Mouse (Mus musculus): ENCODE measurements around the gene 1700018F24Rik.
"Not testable (repeated sequence)": the region's sequence is repeated elsewhere in the genome, so short reads cannot be mapped to it uniquely, and the experiment has no call there.

1700018F24Rik gene

GRCm38 (mm10) chr5:145075081-145075480, 32.3 kb downstream of the 1700018F24Rik start:
- no peak for ATAC-seq (ENCODE audit: insufficient number of reproducible peaks, low FRiP score, low TSS enrichment)

- ATAC-seq (ENCODE audit: insufficient number of reproducible peaks, low FRiP score, low TSS enrichment), result no peak
These were observed 39.2 kb downstream of the 1700018F24Rik start for GRCm38 (mm10) chr5:145081866-145082613.

- not testable (repeated sequence) for ATAC-seq (ENCODE audit: insufficient number of reproducible peaks, low FRiP score, low TSS enrichment)
These were observed 40.4 kb downstream of the 1700018F24Rik start for GRCm38 (mm10) chr5:145083201-145083600.

DNA sequence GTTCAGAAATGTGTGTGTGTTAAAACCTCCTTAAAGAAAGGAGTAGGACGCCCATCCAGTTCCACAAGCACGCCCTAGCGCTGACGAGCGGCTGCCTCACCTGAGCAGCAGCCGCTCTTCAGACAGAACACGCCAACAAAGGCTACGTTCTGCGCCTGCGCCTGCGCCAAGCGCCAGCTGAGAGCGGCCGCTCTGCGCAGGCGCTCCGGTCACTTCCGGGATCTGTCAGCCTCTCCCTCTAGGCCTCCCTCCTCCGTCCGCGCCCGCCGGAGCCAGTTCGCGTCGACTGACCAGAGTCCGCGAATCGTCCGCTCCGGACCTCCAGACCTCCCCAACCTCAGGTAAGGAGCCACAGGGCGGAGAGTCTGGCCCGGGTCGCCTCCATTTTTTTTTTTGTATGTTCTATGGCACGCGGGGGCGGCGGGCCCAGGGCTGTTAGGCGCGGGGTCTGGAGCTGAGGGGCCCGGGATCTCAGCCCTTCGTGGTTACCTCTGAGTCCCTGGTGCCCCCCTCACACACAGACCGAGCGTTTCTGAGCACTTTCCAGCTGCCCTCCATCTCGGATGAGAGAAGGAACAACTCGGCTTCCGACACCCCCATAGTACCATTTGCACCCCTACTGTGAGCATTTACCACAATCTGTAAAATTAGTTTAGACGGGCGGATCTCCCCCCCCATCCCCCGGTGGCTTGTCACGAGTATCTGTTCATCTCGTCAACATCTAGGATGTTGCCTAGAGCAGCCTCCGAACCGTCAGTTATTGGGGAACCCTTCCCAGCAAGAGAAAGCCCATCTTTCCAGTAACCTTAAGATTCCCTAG, 41.1 kb downstream of the 1700018F24Rik start, which contains the start of the genes Arpc1a and Kpna7:
Gene Arpc1a (plus strand): TSS at position 199 of the 820 bp plus-strand sequence.
Gene Kpna7 (minus strand): TSS at position 399 of the 820 bp plus-strand sequence.
- peak; percentile 96 for ATAC-seq (ENCODE audit: insufficient number of reproducible peaks, low FRiP score, low TSS enrichment)

- ATAC-seq (ENCODE audit: insufficient number of reproducible peaks, low FRiP score, low TSS enrichment), result no peak
These were observed 42.0 kb downstream of the 1700018F24Rik start for GRCm38 (mm10) chr5:145084822-145085221.

DNA sequence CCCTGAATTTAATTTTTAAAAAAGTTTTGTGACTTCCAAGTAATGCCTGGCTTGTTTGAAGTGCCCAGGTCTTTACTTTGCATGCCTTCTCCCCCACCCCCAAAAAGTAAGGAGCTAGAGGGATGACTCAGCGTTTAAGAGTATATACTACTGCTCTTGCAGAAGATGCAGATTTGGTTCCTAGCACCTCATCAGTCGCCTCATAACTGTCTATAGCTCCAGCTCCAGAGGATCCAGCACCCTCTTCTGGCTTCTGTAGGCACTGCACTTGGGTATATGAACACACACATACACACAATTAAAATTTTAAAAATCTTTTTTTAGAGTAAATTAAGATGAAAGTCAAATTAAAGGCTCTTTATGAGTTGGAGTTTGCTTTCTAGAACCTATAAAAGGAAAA, 45.4 kb downstream of the 1700018F24Rik start:
- no peak for ATAC-seq (ENCODE audit: insufficient number of reproducible peaks, low FRiP score, low TSS enrichment)

GRCm38 (mm10) chr5:145089878-145090277, 47.1 kb downstream of the 1700018F24Rik start:
- no peak for ATAC-seq (ENCODE audit: insufficient number of reproducible peaks, low FRiP score, low TSS enrichment)
